Mouse (Mus musculus): ENCODE data around the gene Cryzl2.

The Cryzl2 gene

GRCm38 (mm10) chr1:157443723-157444561 is 14.4 kb upstream of the Cryzl2 start:
- DNase-seq (ENCODE audit: low spot score) = no peak

DNA sequence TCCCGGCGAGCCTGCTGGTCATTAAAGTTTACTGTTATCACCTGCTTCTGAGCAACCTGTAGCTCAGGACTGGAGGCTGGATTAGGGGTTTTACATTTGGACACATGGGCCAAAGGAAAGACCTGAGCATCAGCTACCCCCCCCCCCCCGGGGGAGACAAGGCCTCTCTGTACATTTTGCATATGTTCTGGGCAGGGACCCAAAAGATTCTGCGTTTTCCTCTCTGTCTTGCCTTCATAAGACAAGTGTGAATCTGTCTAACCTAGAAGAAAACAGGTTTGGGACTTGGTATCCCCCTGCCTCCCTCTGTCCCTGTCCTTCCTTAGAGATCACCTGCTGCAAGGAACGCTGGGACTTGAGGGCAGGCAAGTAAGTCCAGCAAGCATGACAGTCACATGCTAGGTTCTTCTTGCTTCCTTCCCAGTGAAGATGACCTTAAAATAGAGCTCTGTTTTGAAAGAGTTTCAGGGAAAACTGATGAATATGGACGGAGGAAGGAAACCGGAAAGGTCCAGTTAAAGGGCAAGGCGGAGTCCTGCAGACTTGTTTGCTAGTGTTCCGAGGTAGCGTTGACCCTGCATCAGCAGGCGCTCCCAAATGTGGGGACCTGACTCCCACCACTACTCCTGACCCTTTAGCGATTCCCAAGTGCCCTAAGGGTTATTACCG is 13.6 kb upstream of the Cryzl2 start:
- DNase-seq (ENCODE audit: low spot score) = no peak

DNA sequence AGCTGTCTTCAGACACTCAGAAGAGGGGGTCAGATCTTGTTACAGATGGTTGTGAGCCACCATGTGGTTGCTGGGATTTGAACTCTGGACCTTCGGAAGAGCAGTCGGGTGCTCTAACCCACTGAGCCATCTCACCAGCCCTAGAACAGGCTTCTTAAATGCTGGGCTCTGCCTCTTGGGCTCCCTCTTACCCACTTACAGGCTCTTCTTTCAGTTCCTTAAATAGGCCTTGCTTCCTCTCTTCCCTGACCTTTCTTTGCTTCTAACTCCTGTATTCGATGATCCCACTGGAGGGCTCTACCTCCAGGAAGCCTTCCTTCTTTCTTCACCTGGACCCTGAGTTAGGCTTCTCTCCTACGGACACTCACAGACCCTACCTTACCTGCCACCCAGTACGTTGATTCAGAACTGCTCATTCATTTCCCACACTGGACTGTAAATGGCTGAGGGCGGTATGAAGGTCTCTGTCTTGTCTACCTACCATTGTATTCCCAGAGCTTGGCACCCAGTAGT is 12.9 kb upstream of the Cryzl2 start:
- DNase-seq (ENCODE audit: low spot score) = no peak

- no peak for DNase-seq (ENCODE audit: low spot score)
These were observed 12.1 kb upstream of the Cryzl2 start for GRCm38 (mm10) chr1:157446325-157446724.

GRCm38 (mm10) chr1:157447142-157447541 is 11.2 kb upstream of the Cryzl2 start:
- no peak for DNase-seq (ENCODE audit: low spot score)

GRCm38 (mm10) chr1:157448164-157448804 is 10.1 kb upstream of the Cryzl2 start:
- DNase-seq (ENCODE audit: low spot score) = no peak

GRCm38 (mm10) chr1:157448805-157449188 is 9.6 kb upstream of the Cryzl2 start:
- DNase-seq (ENCODE audit: low spot score) = no peak

DNA sequence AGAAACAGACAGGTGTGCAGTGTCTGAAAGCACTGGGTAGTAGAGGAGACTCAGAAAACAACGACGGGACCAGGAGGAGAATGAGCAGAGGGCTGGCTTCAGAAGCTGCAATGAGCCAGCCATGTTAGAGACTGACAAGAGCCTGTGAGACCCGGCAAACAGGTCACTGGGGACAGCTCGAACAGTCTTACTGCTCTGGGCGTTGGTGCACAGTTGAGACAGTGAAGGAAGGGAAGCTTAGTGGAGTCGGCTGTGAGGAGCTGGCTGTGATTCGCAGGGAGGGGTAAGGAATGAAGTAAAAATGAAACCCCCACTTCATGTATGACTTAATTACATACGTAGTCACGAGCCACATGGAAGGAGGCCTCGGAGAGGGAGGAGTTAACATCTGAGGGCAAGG is 8.8 kb upstream of the Cryzl2 start:
- DNase-seq (ENCODE audit: low spot score) = no peak

- no peak for DNase-seq (ENCODE audit: low spot score)
These were observed 8.3 kb upstream of the Cryzl2 start for GRCm38 (mm10) chr1:157449981-157450636.

DNA sequence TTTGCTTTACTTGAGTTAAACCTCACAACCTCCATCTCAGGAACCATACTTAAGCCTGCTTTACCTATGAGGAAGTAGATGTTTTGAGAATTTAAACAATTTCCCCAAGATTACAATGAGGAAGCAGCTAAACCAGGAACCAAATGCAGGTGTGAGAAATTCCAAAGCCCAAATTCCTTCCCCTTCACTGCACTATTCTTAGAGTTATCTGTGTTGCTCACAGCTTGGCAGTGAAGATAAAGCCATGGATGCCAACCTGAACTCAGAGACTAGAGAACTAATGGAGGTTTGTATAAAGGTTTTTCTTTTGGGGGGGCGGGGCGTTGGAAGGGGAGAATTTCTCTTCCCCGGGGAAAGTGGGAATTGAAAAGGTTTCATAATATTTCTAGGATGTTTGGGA is 6.1 kb upstream of the Cryzl2 start:
- no peak for DNase-seq (ENCODE audit: low spot score)

DNA sequence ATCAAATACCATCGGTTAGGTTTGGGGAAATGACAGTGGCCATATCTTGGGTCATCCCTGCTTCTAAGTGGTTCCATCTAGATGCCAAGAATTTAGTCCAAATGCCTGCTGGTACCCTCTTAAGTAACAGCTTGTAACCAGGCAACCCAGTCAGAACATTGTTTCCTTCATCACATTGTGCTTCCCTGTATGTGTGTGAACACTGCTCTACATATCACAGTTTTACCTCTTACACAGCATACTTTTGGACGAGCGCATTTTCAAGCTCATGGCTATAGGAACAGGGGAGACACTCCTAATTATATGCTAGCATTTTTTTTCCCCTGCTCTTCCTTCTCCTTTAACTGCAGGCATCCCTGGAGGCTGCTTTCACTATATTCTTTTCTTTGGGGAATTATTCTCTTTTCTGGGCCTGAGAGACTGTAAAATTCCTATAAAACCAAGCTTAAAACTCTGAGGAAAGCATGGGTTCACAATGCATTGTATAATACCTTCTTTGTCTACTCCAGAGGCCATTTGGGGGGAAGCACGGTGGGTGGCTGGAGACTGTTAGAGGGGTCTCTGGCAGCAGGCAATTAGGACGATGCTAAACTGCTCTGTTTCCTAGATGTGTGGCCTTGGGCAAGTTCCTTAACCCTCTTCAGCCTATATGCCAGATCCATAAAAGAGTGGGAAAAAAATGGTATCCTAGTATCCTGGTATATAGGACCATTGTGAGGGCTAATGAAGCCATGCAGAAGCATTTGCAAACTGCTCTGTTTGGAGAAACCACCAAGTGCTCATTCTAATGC is 5.4 kb upstream of the Cryzl2 start:
- DNase-seq (ENCODE audit: low spot score) = no peak

- DNase-seq (ENCODE audit: low spot score) = no peak
These were observed 3.5 kb upstream of the Cryzl2 start for GRCm38 (mm10) chr1:157454876-157455275.

- DNase-seq (ENCODE audit: low spot score) = no peak
These were observed 588 bp upstream of the Cryzl2 start for GRCm38 (mm10) chr1:157457789-157458188.

GRCm38 (mm10) chr1:157459904-157460303 is 1.5 kb downstream of the Cryzl2 start:
- DNase-seq (ENCODE audit: low spot score) = no peak

DNA sequence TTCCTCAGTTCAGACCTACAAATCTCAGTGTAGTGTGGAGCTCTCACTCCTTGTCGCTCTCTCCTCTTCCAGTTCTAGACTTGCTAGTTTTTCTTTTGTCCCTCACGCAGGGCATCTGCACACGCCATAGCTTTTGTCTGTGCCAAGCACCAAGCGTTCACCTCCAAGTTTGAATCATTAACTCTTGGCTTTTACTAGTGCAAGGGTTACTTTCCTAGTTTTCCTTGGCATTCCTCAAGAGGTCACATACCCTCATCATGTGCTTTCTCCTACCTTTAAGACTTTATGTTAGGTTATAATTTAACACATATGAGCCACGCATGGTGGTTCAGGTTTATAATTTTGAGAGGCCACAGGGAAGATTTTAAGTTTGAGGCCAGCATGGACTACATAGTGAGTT is 2.9 kb downstream of the Cryzl2 start:
- DNase-seq (ENCODE audit: low spot score) = no peak

- DNase-seq (ENCODE audit: low spot score) = no peak
These were observed 4.0 kb downstream of the Cryzl2 start for GRCm38 (mm10) chr1:157462336-157462735.

DNA sequence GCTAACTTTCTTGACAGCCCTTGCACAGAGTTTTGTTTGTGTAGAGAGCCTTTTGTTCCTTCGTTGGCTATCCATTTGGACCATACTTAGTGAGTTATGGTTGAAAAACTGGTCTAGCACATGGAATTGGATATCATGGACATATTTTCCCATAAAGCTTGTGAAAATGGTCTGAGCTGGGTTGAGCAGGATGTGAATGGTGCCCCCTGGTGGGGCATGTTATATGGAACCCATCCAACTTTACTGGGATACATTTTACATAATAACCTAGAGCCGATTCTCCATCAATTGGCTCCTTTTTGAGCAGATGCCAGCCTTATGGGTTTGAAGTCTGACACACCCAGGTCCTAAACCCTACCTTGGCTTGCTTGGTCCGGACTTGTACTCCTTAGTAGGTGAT is 6.8 kb downstream of the Cryzl2 start:
- DNase-seq (ENCODE audit: low spot score) = no peak

- no peak for DNase-seq (ENCODE audit: low spot score)
These were observed 9.5 kb downstream of the Cryzl2 start for GRCm38 (mm10) chr1:157467866-157468265.

DNA sequence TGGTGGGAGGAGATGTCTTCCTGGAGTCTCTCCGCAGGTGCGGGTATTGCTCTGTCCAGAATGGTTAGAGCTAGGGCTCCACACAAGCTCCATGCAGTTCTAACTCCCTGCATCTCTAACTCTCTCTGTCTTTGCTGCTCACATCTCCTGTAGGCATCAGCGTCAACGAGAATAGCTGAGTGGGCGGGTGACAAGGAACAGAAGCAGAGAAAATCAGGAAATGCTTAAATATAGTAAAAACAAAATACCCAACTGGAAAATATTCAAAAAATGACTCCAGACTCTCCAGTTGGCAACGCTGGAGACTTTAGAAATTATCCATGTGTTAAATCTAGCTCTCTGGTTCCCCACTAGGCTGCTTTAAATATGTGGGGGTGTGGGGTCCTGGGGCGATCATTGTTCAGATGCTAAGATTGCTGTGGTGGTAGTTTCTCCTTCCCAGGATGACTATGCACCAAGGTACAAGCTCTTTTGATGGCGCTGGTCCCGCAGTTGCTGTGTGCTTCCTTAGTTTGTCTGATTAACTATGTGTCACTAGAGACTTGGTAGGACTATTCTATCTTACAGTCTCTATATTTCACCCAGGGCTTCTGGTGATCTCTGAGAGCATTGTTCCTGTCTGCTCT is 12.5 kb downstream of the Cryzl2 start:
- no peak for DNase-seq (ENCODE audit: low spot score)

- DNase-seq (ENCODE audit: low spot score) = no peak
These were observed 14.3 kb downstream of the Cryzl2 start for GRCm38 (mm10) chr1:157472716-157473115.

DNA sequence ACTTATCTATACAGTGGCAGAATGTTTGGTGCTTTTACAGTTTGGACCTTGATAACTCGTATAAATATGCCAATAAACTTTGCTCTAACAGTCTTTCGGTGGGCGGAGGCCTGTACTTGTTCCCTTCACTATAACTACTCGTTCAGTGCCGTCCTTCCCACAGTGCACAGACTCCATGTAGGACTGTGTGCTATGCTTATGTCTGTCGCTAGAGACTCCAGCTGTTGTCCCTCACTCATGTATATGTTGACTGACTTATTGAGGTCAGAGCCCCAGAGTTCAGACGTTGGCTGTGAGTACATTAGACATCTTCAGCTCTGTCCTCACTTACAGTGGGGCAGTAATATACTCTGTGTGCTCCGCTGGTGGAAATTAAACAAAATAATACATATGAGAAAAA is 16.5 kb downstream of the Cryzl2 start:
- DNase-seq (ENCODE audit: low spot score) = no peak

Measured in T-cell, adult 2 months (primary cell).